Mouse (Mus musculus) heart, embryonic 14.5 days (tissue): ENCODE data around the gene Rarb. TPM values are rescaled to one million over a fixed set of nuclear protein-coding genes. Genes with fewer than 3 reads are reported as not detected.
A peak's percentile ranks its signal among the peaks of the same experiment; 100 is the strongest.

Experiments used
- ATAC-seq: fragments of 200-750 bp; cut with Nextera tagmentation; 2 replicates; pipeline ENCODE4 v1.8.0; 2017; ENCODE audit warnings: low read depth, moderate TSS enrichment; ENCODE audit not compliant: insufficient number of reproducible peaks, insufficient read depth, low FRiP score
- H3K27ac ChIP-seq, 2 experiments: fragments of 200-500 bp in 1 of 2; fragments of 300-500 bp in 1 of 2; sonication (generic) in 1 of 2; replicated peaks in 1 of 2; 2 replicates each; pipeline ENCODE4 v1.5.1; 2012 to 2014; ENCODE audit warnings: low read depth in 2 of 2, low read length in 2 of 2, control low read depth in 1 of 2, mild to moderate bottlenecking in 1 of 2, mixed read lengths in 1 of 2; ENCODE audit not compliant: control insufficient read depth in 1 of 2, insufficient read depth in 1 of 2
- H3K27me3 ChIP-seq: fragments of 300-500 bp; sonication (generic); 2 replicates; pipeline ENCODE4 v1.6.1; 2014; ENCODE audit warnings: mild to moderate bottlenecking, low read length, control low read depth; ENCODE audit not compliant: control insufficient read depth, insufficient read depth
- H3K36me3 ChIP-seq: fragments of 300-500 bp; sonication (generic); 2 replicates; pipeline ENCODE4 v1.6.1; 2014; ENCODE audit warnings: mild to moderate bottlenecking, control low read depth, low read length, mixed read lengths; ENCODE audit not compliant: control insufficient read depth, insufficient read depth
- H3K4me1 ChIP-seq, 2 experiments: fragments of 200-500 bp in 1 of 2; fragments of 300-500 bp in 1 of 2; sonication (generic) in 1 of 2; 2 replicates each; pipeline ENCODE4 v1.6.1; 2012 to 2014; ENCODE audit warnings: low read length in 2 of 2, control low read depth in 1 of 2, mixed read lengths in 1 of 2; ENCODE audit not compliant: control insufficient read depth in 2 of 2, insufficient read depth in 2 of 2
- H3K4me2 ChIP-seq: fragments of 300-500 bp; sonication (generic); 2 replicates; pipeline ENCODE4 v1.6.1; 2014; ENCODE audit warnings: mild to moderate bottlenecking, low read length
- H3K4me3 ChIP-seq, 2 experiments: fragments of 200-500 bp in 1 of 2; fragments of 300-500 bp in 1 of 2; sonication (generic) in 1 of 2; 2 replicates each; pipeline ENCODE4 v1.5.1; 2012 to 2014; ENCODE audit warnings: low read length in 2 of 2, mild to moderate bottlenecking in 2 of 2, control low read depth in 1 of 2, low read depth in 1 of 2, moderate library complexity in 1 of 2; ENCODE audit not compliant: control insufficient read depth in 1 of 2, insufficient read depth in 1 of 2
- H3K9ac ChIP-seq: fragments of 300-500 bp; sonication (generic); 2 replicates; pipeline ENCODE4 v1.6.1; 2014; ENCODE audit warnings: mild to moderate bottlenecking, low read length
- H3K9me3 ChIP-seq: fragments of 300-500 bp; sonication (generic); 2 replicates; pipeline ENCODE4 v1.6.1; 2016; ENCODE audit warnings: low read length, control low read depth; ENCODE audit not compliant: control insufficient read depth
- WGBS: fragments of 180-500 bp; shearing (Covaris S2); extraction: QIAGEN DNeasy Blood & Tissue Kit; methylation state at CpG from one replicate; pipeline ENCODE4 v1.1.7; 2014; 5-methylcytosine and 5-hydroxymethylcytosine counted together
- polyA plus RNA-seq: library from polyadenylated mRNA; unstranded; fragments of >200 nt; fragmentation: Nextera tagmentation; extraction: Ambion mirVana; gene quantifications from 2 replicates; pipeline ENCODE4 v1.2.1, GENCODE M21; 2014

The Rarb gene
- polyA plus RNA-seq, 1 experiment from 2014 or later, result 14.5 TPM

- no peak overlapping the region for H3K27ac ChIP-seq
- H3K9me3 ChIP-seq, result no peaks in the 10 kb centered on the region
- no peak overlapping the region for H3K4me3 ChIP-seq
- 73% methylated on average over 4 of the region's 4 CpGs for WGBS
- ATAC-seq, result no peak
- H3K36me3 ChIP-seq, result no peaks in the 10 kb centered on the region
- no peak overlapping the region for H3K9ac ChIP-seq
- no peak overlapping the region for H3K4me2 ChIP-seq
- peaks cover 8 to 9% of the 10 kb centered on the region in 2 experiments for H3K4me1 ChIP-seq
- H3K27me3 ChIP-seq, result no peaks in the 10 kb centered on the region
Observed at GRCm38 (mm10) chr14:16699228-16699627, 119.7 kb downstream of the Rarb start.

- no peak overlapping the region for H3K9ac ChIP-seq
- peak; percentile 77 for ATAC-seq
- no peaks in the 10 kb centered on the region for H3K27me3 ChIP-seq
- H3K4me1 ChIP-seq, result peaks cover 8 to 9% of the 10 kb centered on the region in 2 experiments
- H3K4me2 ChIP-seq, result no peak overlapping the region
- H3K4me3 ChIP-seq, result no peak overlapping the region
- H3K27ac ChIP-seq, result peak overlapping the region; percentile 58 to 61
- no peaks in the 10 kb centered on the region for H3K36me3 ChIP-seq
- H3K9me3 ChIP-seq, result no peaks in the 10 kb centered on the region
- WGBS, result 24% methylated on average over 3 of the region's 3 CpGs
Observed at GRCm38 (mm10) chr14:16695453-16696120, 123.4 kb downstream of the Rarb start.

GRCm38 (mm10) chr14:16678335-16678734 is 140.6 kb downstream of the Rarb start:
- WGBS, result 81% methylated on average over 3 of the region's 3 CpGs
- Histone ChIP-seq H3K9ac (no peak overlapping the region), H3K36me3 (no peaks in the 10 kb centered on the region), H3K4me1 (no peaks in the 10 kb centered on the region), H3K4me2 (no peak overlapping the region), H3K4me3 (no peak overlapping the region), H3K9me3 (no peaks in the 10 kb centered on the region), H3K27ac (no peak overlapping the region), H3K27me3 (no peaks in the 10 kb centered on the region)
- no peak for ATAC-seq

- Histone ChIP-seq H3K27me3 (no peaks in the 10 kb centered on the region), H3K4me2 (no peak overlapping the region), H3K4me3 (no peak overlapping the region), H3K4me1 (no peaks in the 10 kb centered on the region), H3K9me3 (no peaks in the 10 kb centered on the region), H3K9ac (no peak overlapping the region), H3K27ac (no peak overlapping the region), H3K36me3 (no peaks in the 10 kb centered on the region)
- ATAC-seq, result no peak
Observed at GRCm38 (mm10) chr14:16677081-16677480, 141.9 kb downstream of the Rarb start.

- H3K9ac ChIP-seq, result no peak overlapping the region
- no peak overlapping the region for H3K4me2 ChIP-seq
- WGBS, result 77% methylated on average over 3 of the region's 3 CpGs
- no peak overlapping the region for H3K4me3 ChIP-seq
- no peaks in the 10 kb centered on the region for H3K27me3 ChIP-seq
- H3K4me1 ChIP-seq, result no peaks in the 10 kb centered on the region
- H3K27ac ChIP-seq, result no peak overlapping the region
- no peaks in the 10 kb centered on the region for H3K36me3 ChIP-seq
- no peaks in the 10 kb centered on the region for H3K9me3 ChIP-seq
- ATAC-seq, result no peak
Observed at GRCm38 (mm10) chr14:16670571-16670970, 148.4 kb downstream of the Rarb start.

GRCm38 (mm10) chr14:16639153-16639943 is 179.6 kb downstream of the Rarb start:
- H3K36me3 ChIP-seq, result no peaks in the 10 kb centered on the region
- H3K4me1 ChIP-seq, result no peaks in the 10 kb centered on the region
- H3K4me2 ChIP-seq, result no peak overlapping the region
- H3K27ac ChIP-seq, result no peak overlapping the region
- no peak overlapping the region for H3K9ac ChIP-seq
- 88% methylated on average over 19 of the region's 19 CpGs for whole genome bisulfite sequencing
- H3K27me3 ChIP-seq, result no peaks in the 10 kb centered on the region
- no peak overlapping the region for H3K4me3 ChIP-seq
- ATAC-seq, result no peak
- H3K9me3 ChIP-seq, result peaks cover 37% of the 10 kb centered on the region

- H3K27ac ChIP-seq, result no peak overlapping the region
- H3K4me1 ChIP-seq, result no peaks in the 10 kb centered on the region
- H3K4me2 ChIP-seq, result no peak overlapping the region
- no peaks in the 10 kb centered on the region for H3K36me3 ChIP-seq
- no peak overlapping the region for H3K4me3 ChIP-seq
- H3K27me3 ChIP-seq, result no peaks in the 10 kb centered on the region
- H3K9me3 ChIP-seq, result no peaks in the 10 kb centered on the region
- ATAC-seq, result no peak
- H3K9ac ChIP-seq, result no peak overlapping the region
Observed at GRCm38 (mm10) chr14:16613975-16614374, 205.0 kb downstream of the Rarb start.
